Mouse (Mus musculus) adrenal gland, adult 10 weeks (tissue): ENCODE measurements around the gene Gm49405. TPM values are rescaled to one million over a fixed set of nuclear protein-coding genes. Genes with fewer than 3 reads are reported as not detected.

Experiments
- polyA plus RNA-seq: library from polyadenylated mRNA; stranded (reverse); fragments of 350-450 nt; fragmentation: Illumina TruSeq; extraction: RNeasy Lipid Tissue Mini Kit (QIAGEN cat#74804); gene quantifications from one replicate; pipeline ENCODE4 v1.2.3, GENCODE M21; 2014; ENCODE audit warnings: low read depth, low replicate concordance

Gene Gm49405
- polyA plus RNA-seq, result not detected

DNA sequence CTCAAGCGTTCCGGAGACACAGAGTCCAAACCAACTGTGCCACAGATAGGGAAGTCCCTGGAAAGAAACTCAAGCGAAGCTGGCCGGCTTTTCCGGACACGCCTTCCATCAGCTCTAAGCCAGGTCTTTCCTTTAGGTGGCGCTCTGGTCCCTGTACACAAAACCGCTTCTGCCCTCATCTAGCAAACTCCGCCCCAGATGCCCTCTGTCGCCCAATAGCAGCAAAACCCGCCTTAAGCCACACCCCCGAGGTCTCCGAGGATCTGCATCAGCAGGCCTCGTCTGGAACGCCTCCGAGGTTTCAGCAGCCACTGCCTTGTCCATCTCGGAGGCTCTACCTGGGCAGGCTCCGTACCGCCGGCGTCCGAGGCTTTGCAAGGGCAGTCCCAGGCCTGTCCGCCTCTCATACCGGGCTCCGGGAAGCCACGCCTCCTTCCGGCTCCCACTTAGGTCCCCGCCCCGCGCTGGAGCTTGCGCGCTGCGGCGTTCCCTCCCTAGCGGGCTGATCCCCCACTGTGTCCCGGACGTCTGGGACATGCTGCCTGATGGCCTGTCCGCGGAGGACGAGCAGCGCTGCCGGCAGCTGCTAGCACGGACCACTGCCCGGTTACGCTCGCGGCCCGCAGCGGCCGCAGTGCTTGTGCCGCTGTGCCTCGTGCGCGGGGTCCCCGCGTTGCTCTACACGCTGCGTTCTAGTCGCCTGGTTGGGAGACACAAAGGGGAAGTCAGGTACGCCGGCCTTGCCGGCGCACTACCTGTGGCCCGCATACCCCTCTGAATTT, at the start of gene Gm49405, which contains the start of gene Nudt8:
Gm49405 (plus strand) TSS at position 508 of the 782 bp plus-strand sequence.
Nudt8 (plus strand) TSS at position 462 of the 782 bp plus-strand sequence.

DNA sequence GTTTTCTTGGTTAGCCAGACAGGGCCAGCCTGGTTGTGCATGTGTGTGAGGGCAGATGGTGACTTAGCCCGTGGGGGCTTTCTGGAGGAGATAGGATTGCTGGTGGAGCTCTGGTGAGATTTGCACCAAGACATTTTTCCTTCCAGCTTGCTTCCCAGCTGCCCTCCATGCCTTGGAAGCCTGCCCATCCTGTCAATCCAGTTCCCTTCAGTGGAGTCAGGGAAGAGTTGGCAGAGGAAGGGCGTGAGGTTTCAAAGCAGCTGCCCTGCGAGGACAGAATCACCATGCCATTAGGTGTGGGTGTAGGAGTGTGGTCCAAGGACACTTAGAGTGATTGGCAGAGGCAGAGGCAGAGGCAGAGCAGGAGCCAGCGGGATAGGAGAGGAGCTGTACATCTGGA, 42.0 kb upstream of the Gm49405 start, which contains the start of gene Aldh3b3:
Aldh3b3 (plus strand) TSS at position 176 of the 400 bp plus-strand sequence.

DNA sequence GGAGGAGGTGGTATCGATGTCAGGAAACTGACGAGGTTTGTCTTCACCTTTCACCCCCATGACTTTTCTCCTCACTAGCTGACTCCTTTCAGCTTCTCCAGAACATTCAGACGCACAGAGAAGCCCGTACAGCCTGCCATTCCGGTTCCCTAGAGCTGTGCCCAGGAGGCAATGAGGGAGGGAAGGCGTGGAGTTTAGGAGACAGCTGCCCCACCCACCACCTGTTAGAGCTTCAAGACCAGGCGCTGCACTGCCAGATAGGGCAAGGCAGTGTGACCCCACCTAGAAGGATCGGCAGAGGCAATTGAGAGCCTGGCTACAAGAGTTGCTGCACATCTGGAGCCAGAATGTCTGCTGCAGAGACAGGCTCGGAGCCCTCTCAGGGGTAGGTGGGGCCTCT, 28.2 kb upstream of the Gm49405 start, which contains the start of gene Aldh3b2:
Aldh3b2 (plus strand) TSS at position 100 of the 400 bp plus-strand sequence.

GRCm38 (mm10) chr19:3986334-3986733, 14.1 kb upstream of the Gm49405 start, which contains the start of gene Acy3:
Gene Acy3, plus strand, starts transcription at chr19:3986570.

DNA sequence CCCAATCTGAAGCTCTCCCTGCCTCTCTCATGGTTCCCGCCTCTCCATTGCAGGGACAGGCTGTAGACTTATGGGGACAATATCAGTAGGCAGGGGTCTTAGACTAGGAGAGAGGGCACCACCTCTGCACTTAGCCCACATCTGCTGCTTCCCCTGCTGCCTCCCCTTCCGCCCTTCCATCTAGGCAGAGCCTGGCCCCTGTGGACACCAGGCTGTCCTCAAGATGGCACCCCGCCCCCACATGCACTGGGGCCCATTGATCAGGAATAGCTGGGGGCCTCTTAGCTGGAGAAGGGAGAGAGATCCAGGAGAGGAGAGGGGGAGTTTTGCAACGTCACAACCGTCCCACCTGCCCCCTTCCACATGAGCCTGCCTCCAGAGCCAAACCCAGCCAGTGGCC, 8.0 kb upstream of the Gm49405 start, which contains the start of gene Tbx10:
Tbx10 (plus strand) TSS at position 337 of the 400 bp plus-strand sequence.

DNA sequence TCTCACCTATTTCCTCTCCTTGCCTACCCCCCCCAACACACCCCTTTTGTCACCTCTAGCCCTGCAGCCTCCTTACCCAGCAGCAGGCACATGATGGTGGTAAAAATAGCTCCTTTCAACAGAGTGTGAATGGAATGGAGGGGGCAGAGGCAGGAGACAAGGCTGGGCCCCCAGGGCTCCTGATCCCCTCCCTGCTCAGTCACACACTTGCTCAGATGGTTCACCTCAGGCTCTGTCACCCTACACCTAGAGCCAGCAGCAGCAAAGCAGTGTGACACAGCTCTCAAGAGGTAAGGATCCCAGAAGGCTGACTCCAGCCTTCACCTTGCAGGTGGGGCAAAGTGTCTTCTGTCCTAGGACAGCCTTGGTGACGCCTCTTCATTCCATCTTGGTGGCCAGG, 2.7 kb downstream of the Gm49405 start, which contains the start of gene Doc2g:
Doc2g (plus strand) TSS at position 202 of the 400 bp plus-strand sequence.

DNA sequence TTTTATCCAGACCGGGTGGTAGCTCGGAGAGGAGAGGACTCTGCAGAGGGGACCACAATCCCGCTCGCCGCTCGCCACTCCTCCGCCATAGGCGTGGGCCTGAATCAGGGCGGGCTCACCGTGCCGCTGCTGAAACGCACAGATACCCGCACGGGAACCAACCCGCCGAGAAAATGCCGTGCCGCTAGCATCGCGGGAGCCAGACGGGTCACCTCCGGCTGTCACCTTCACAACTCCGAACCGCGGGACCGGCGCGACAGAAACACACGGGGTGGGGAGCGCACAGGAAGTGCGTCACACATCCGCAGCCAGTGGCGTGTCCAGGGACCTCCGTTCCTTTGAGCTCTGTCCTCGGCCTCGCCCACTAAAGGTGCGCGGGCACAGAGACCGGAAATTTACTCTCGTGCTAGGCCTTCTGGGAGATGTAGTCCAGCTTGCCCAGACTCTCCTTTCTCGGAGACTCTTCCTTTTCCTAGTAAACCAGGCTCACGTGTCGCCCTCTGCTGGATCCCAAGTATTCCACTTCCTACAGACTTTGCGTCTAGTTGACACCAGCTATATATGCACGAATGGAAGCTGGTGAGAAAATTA, 12.1 kb downstream of the Gm49405 start, which contains the start of gene Ndufv1:
Ndufv1 (minus strand) TSS at position 375 of the 591 bp plus-strand sequence.

DNA sequence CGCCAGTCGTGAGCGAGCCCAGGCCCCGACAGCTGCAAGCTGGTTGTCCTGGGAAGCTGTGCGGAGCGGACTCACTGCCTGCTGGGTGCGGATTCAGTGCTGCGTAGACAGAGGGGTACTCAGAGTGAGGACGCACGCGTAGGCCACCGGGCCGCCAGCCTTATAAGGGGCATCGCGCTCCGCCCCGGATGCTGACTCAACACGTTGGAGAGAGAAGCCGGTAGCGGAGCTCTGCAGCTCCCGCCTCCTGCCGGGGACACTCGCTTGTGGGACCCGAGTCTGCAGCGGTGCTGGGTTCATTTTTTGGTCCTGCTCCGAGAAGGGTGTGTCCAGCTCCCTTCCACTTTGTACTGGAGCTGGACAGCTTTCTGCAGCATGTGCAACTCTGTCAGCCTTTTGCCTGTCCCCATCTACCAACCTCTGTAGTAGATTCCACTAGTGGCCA, 37.4 kb downstream of the Gm49405 start, which contains the start of gene Gstp1:
Gstp1 (minus strand) TSS at position 198 of the 445 bp plus-strand sequence.

DNA sequence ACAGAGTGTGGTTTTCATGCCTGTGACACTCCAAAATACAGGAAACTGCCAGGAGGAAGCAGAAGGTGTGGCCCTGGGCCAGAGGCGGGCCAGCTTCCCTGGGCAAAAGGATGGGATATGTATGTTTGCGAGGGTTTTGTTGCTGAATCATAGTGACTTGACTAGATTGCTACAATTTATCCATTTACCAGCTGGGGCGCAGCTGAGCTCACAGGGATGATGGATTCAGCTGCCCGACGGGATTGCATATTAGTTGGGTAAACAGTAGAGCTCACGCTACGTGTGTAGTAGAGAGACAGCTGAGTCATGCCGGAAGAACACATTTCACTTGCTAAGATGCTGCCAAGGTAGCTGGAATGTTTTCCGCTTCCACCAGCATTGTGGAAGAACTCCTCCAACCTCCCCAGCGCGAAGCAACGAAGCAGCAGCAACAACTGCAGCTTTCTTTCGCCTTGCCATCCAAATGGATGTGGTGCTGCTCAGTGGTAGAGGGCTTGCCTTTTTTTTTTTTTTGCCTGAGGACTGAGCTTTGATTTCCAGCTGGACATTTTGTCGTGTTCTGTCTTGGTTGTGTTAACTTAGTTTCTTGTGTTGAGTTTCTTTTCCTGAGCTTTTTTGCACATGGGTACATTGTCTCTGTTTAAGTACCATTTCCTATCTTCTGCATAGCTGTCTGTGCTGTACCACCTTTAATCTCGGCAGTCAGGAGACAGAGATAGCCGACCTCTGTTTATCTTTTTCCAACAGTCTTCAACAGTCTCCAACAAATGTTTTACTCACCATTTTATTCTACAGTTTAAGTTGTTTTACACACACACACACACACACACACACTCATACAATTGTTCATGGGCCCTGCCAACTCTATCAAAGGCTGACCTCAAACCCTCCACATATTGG, 45.8 kb downstream of the Gm49405 start, which contains the start of gene Gstp2:
Gstp2 (minus strand) TSS at position 58 of the 900 bp plus-strand sequence.

Other genes starting within 250 kb of the Gm49405 start
- gene Kmt5b, start 233.2 kb upstream of the Gm49405 start, polyA plus RNA-seq, result 203 TPM
- 119 TPM for gene Chka, start 148.9 kb upstream of the Gm49405 start, polyA plus RNA-seq
- gene Tcirg1, start 93.5 kb upstream of the Gm49405 start, polyA plus RNA-seq, result 2.0 TPM
- gene Ndufs8, start 87.9 kb upstream of the Gm49405 start, polyA plus RNA-seq, result 10.0 TPM
- 9.5 TPM for gene Aldh3b1, start 70.8 kb upstream of the Gm49405 start, polyA plus RNA-seq
- 2.3 TPM for gene Unc93b1, start 65.4 kb upstream of the Gm49405 start, polyA plus RNA-seq
- gene Aldh3b3, start 42.0 kb upstream of the Gm49405 start, polyA plus RNA-seq, result not detected
- gene Aldh3b2, start 28.3 kb upstream of the Gm49405 start, polyA plus RNA-seq, result 0.99 TPM
- gene Acy3, start 14.1 kb upstream of the Gm49405 start, polyA plus RNA-seq, result 3.2 TPM
- not detected for gene Tbx10, start 7.9 kb upstream of the Gm49405 start, polyA plus RNA-seq
- gene Nudt8, start within 50 bp of the Gm49405 start, polyA plus RNA-seq, result not detected
- gene Doc2g, start 2.7 kb downstream of the Gm49405 start, polyA plus RNA-seq, result not detected
- gene Ndufv1, start 12.2 kb downstream of the Gm49405 start, polyA plus RNA-seq, result 6.6 TPM
- gene Gstp1, start 37.4 kb downstream of the Gm49405 start, polyA plus RNA-seq, result 19.5 TPM
- 9.4 TPM for gene Gstp2, start 45.4 kb downstream of the Gm49405 start, polyA plus RNA-seq
- gene Gstp3, start 58.9 kb downstream of the Gm49405 start, polyA plus RNA-seq, result not detected
- gene Cabp2, start 81.0 kb downstream of the Gm49405 start, polyA plus RNA-seq, result not detected
- gene Cdk2ap2, start 96.6 kb downstream of the Gm49405 start, polyA plus RNA-seq, result 1.1 TPM
- gene Pitpnm1, start 99.4 kb downstream of the Gm49405 start, polyA plus RNA-seq, result 0.87 TPM
- gene Aip, start 125.2 kb downstream of the Gm49405 start, polyA plus RNA-seq, result 1.1 TPM
- gene Gpr152, start 139.2 kb downstream of the Gm49405 start, polyA plus RNA-seq, result not detected
- gene Cabp4, start 143.4 kb downstream of the Gm49405 start, polyA plus RNA-seq, result not detected
- gene Coro1b, start 148.0 kb downstream of the Gm49405 start, polyA plus RNA-seq, result 31.5 TPM
- 3.5 TPM for gene Ptprcap, start 153.0 kb downstream of the Gm49405 start, polyA plus RNA-seq
- 3.1 TPM for gene Rps6kb2, start 162.7 kb downstream of the Gm49405 start, polyA plus RNA-seq
- 0.93 TPM for gene Carns1, start 174.9 kb downstream of the Gm49405 start, polyA plus RNA-seq
- gene Tbc1d10c, start 190.7 kb downstream of the Gm49405 start, polyA plus RNA-seq, result not detected
- 103 TPM for gene Ppp1ca, start 191.4 kb downstream of the Gm49405 start, polyA plus RNA-seq
- 3.1 TPM for gene Rad9a, start 201.0 kb downstream of the Gm49405 start, polyA plus RNA-seq
- 0.70 TPM for gene Clcf1, start 213.6 kb downstream of the Gm49405 start, polyA plus RNA-seq
- gene AC109138.7, start 213.7 kb downstream of the Gm49405 start, polyA plus RNA-seq, result not detected
- gene Pold4, start 231.3 kb downstream of the Gm49405 start, polyA plus RNA-seq, result not detected